Mouse (Mus musculus): ENCODE measurements around the gene Myo9a. TPM values are rescaled to one million over a fixed set of nuclear protein-coding genes. Genes with fewer than 3 reads are reported as not detected.

The Myo9a gene
- polyA plus RNA-seq (2021; fragmentation: Nextera tagmentation), result 5.1 and 5.3 TPM in 2 replicates
- long read RNA-seq, experiment 1, partial matches to known transcripts, result 33 of 55 reads
- long read RNA-seq, experiment 1, other reads (novel, unspliced or antisense), result 22 of 55 reads
- long read RNA-seq, experiment 2, partial matches to known transcripts, result 49 of 67 reads
- long read RNA-seq, experiment 2, other reads (novel, unspliced or antisense), result 18 of 67 reads

GRCm38 (mm10) chr9:59750267-59751065, at the start of gene Myo9a, which contains the start of gene Senp8:
Gene Myo9a, plus strand, starts transcription at chr9:59750896.
Gene Senp8, minus strand, starts transcription at chr9:59750710.

GRCm38 (mm10) chr9:59960559-59960958, 209.9 kb downstream of the Myo9a start, which contains the start of gene Nr2e3:
Gene Nr2e3, minus strand, starts transcription at chr9:59960659.

Other genes with a start within 250 kb of the Myo9a start
- 61.5 and 64.8 TPM in 2 replicates for gene Hexa, start 211.4 kb upstream of the Myo9a start, polyA plus RNA-seq (2021; fragmentation: Nextera tagmentation)
- 3.1 and 4.0 TPM in 2 replicates for gene Tmem202, start 211.0 kb upstream of the Myo9a start, polyA plus RNA-seq (2021; fragmentation: Nextera tagmentation)
- gene Celf6, start 173.0 kb upstream of the Myo9a start, polyA plus RNA-seq (2021; fragmentation: Nextera tagmentation), result 7.1 and 8.0 TPM in 2 replicates
- 46.9 and 60.7 TPM in 2 replicates for gene Parp6, start 133.6 kb upstream of the Myo9a start, polyA plus RNA-seq (2021; fragmentation: Nextera tagmentation)
- 1,279 and 1,289 TPM in 2 replicates for gene Pkm, start 94.5 kb upstream of the Myo9a start, polyA plus RNA-seq (2021; fragmentation: Nextera tagmentation)
- 4.7 and 6.3 TPM in 2 replicates for gene Gramd2, start 70.8 kb upstream of the Myo9a start, polyA plus RNA-seq (2021; fragmentation: Nextera tagmentation)
- 4.2 and 4.3 TPM in 2 replicates for gene Senp8, start 186 bp upstream of the Myo9a start, polyA plus RNA-seq (2021; fragmentation: Nextera tagmentation)
- gene Nr2e3, start 209.8 kb downstream of the Myo9a start, polyA plus RNA-seq (2021; fragmentation: Nextera tagmentation), result not detected in 2 replicates